Mouse (Mus musculus) kidney, postnatal 25 days (tissue): ENCODE data around the gene Ptprt.

Experiments used
- DNase-seq, 2 experiments: peaks; one replicate each; pipeline ENCODE4 v3.0.0; 2021; ENCODE audit warnings: mixed read lengths in 2 of 2

Gene Ptprt

GRCm38 (mm10) chr2:161907214-161907613 lies 753.7 kb downstream of the Ptprt start:
- DNase-seq, result no peak

GRCm38 (mm10) chr2:161902196-161902595 lies 758.8 kb downstream of the Ptprt start:
- no peak for DNase-seq

GRCm38 (mm10) chr2:161884446-161884845 lies 776.5 kb downstream of the Ptprt start:
- DNase-seq, result no peak

GRCm38 (mm10) chr2:161882580-161882979 lies 778.4 kb downstream of the Ptprt start:
- no peak for DNase-seq

- no peak for DNase-seq
These were observed 780.0 kb downstream of the Ptprt start for GRCm38 (mm10) chr2:161880941-161881340.

- DNase-seq, result no peak
These were observed 795.7 kb downstream of the Ptprt start for GRCm38 (mm10) chr2:161865231-161865630.

- DNase-seq, result no peak
These were observed 802.1 kb downstream of the Ptprt start for GRCm38 (mm10) chr2:161858813-161859212.

- no peak for DNase-seq
These were observed 802.6 kb downstream of the Ptprt start for GRCm38 (mm10) chr2:161858361-161858760.

- no peak for DNase-seq
These were observed 825.9 kb downstream of the Ptprt start for GRCm38 (mm10) chr2:161835001-161835400.

- no peak for DNase-seq
These were observed 827.1 kb downstream of the Ptprt start for GRCm38 (mm10) chr2:161833846-161834245.

GRCm38 (mm10) chr2:161813326-161813725 lies 847.6 kb downstream of the Ptprt start:
- no peak for DNase-seq

GRCm38 (mm10) chr2:161808086-161808801 lies 852.7 kb downstream of the Ptprt start:
- no peak for DNase-seq

GRCm38 (mm10) chr2:161806287-161807007 lies 854.5 kb downstream of the Ptprt start:
- DNase-seq, result no peak

- DNase-seq, result no peak
These were observed 861.0 kb downstream of the Ptprt start for GRCm38 (mm10) chr2:161799946-161800345.

- DNase-seq, result no peak
These were observed 893.4 kb downstream of the Ptprt start for GRCm38 (mm10) chr2:161767528-161767927.

- DNase-seq, result no peak
These were observed 947.9 kb downstream of the Ptprt start for GRCm38 (mm10) chr2:161713024-161713423.

GRCm38 (mm10) chr2:161709316-161709715 lies 951.6 kb downstream of the Ptprt start:
- DNase-seq, result no peak

- DNase-seq, result no peak
These were observed 954.5 kb downstream of the Ptprt start for GRCm38 (mm10) chr2:161706386-161706915.

- no peak for DNase-seq
These were observed 956.1 kb downstream of the Ptprt start for GRCm38 (mm10) chr2:161704811-161705210.

GRCm38 (mm10) chr2:161704410-161704809 lies 956.5 kb downstream of the Ptprt start:
- peak in 1 of 2 experiments; percentile 10 for DNase-seq

GRCm38 (mm10) chr2:161695819-161696218 lies 965.1 kb downstream of the Ptprt start:
- DNase-seq, result no peak

- no peak for DNase-seq
These were observed 992.5 kb downstream of the Ptprt start for GRCm38 (mm10) chr2:161668302-161668986.

GRCm38 (mm10) chr2:161661912-161662311 lies 999.0 kb downstream of the Ptprt start:
- DNase-seq, result no peak
